Mouse (Mus musculus): ENCODE data around the gene Slc25a39. TPM values are rescaled to one million over a fixed set of nuclear protein-coding genes. Genes with fewer than 3 reads are reported as not detected.

Gene Slc25a39
- polyA plus RNA-seq, 1 experiment from 2014 or later: 189 TPM

- WGBS: 47% methylated on average over 5 of the region's 5 CpGs
- no peak overlapping the region for H3K4me3 ChIP-seq (ENCODE audit: low read depth, low read length)
Measured at GRCm38 (mm10) chr11:102386121-102386520, 21.6 kb downstream of the Slc25a39 start.

DNA sequence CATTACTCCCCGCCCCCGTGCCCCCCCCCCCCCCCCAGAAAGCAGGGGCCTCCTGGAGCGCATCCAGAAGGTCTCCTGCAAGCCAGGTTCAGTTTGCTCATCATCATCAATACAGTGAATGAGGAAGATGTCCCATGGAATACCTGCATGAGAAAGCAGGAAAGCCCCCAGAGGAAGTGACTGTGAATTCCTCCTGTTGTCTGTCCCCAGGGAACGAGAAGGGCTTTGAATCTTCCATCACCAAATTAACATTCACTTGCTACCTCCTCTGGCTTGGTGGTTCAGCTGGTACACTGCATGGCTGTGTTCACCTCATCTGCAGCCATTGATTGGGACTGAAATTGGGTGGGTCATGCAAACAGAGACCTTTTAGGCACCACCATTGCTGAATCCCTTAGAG is 22.7 kb downstream of the Slc25a39 start:
- Histone ChIP-seq H3K4me2 (replicated peaks; ENCODE audit: low read depth) (no peak overlapping the region), H3K36me3 (ENCODE audit: control insufficient read depth, insufficient read depth, low read length) (no peaks in the 10 kb centered on the region), H3K9me3 (ENCODE audit: control insufficient read depth, low read length) (no peaks in the 10 kb centered on the region), H3K27me3 (ENCODE audit: control insufficient read depth, insufficient read depth, low read length) (no peaks in the 10 kb centered on the region), H3K4me1 (replicated peaks; ENCODE audit: control insufficient read depth, insufficient read depth) (no peaks in the 10 kb centered on the region), H3K27ac (replicated peaks) (no peak overlapping the region), H3K9ac (ENCODE audit: low read length) (no peak overlapping the region), H3K4me3 (ENCODE audit: low read depth, low read length) (no peak overlapping the region)
- TF ChIP-seq EP300 (optimal IDR thresholded peaks at IDR 0.05) (no peak), CTCF (IDR thresholded peaks at IDR 0.05; ENCODE audit: low read depth) (no peak)
- ATAC-seq (ENCODE audit: low FRiP score, low TSS enrichment): no peak
- DNase-seq (ENCODE audit: low spot score): no peak
- WGBS: 55% methylated on average over 4 of the region's 4 CpGs

More at GRCm38 (mm10) chr11:102386121-102386520, 21.6 kb downstream of the Slc25a39 start:
- H3K36me3 ChIP-seq (ENCODE audit: control insufficient read depth, insufficient read depth, low read length): no peaks in the 10 kb centered on the region
- no peak overlapping the region for H3K9ac ChIP-seq (ENCODE audit: low read length)
- H3K27me3 ChIP-seq (ENCODE audit: control insufficient read depth, insufficient read depth, low read length): no peaks in the 10 kb centered on the region
- DNase-seq (ENCODE audit: low spot score) (no peak), ATAC-seq (ENCODE audit: low FRiP score, low TSS enrichment) (no peak)
- H3K27ac ChIP-seq (replicated peaks): no peak overlapping the region
- no peak overlapping the region for H3K4me2 ChIP-seq (replicated peaks; ENCODE audit: low read depth)
- H3K9me3 ChIP-seq (ENCODE audit: control insufficient read depth, low read length): no peaks in the 10 kb centered on the region
- no peaks in the 10 kb centered on the region for H3K4me1 ChIP-seq (replicated peaks; ENCODE audit: control insufficient read depth, insufficient read depth)
- TF ChIP-seq EP300 (optimal IDR thresholded peaks at IDR 0.05) (no peak), CTCF (IDR thresholded peaks at IDR 0.05; ENCODE audit: low read depth) (no peak)

- H3K4me1 ChIP-seq (replicated peaks; ENCODE audit: control insufficient read depth, insufficient read depth): no peaks in the 10 kb centered on the region
- no peak for ATAC-seq (ENCODE audit: low FRiP score, low TSS enrichment)
- no peak overlapping the region for H3K4me3 ChIP-seq (ENCODE audit: low read depth, low read length)
- WGBS: 52% methylated on average over 2 of the region's 2 CpGs
- H3K9me3 ChIP-seq (ENCODE audit: control insufficient read depth, low read length): no peaks in the 10 kb centered on the region
- TF ChIP-seq EP300 (optimal IDR thresholded peaks at IDR 0.05) (no peak), CTCF (IDR thresholded peaks at IDR 0.05; ENCODE audit: low read depth) (no peak)
- no peaks in the 10 kb centered on the region for H3K36me3 ChIP-seq (ENCODE audit: control insufficient read depth, insufficient read depth, low read length)
- H3K27ac ChIP-seq (replicated peaks): no peak overlapping the region
- H3K4me2 ChIP-seq (replicated peaks; ENCODE audit: low read depth): no peak overlapping the region
- H3K9ac ChIP-seq (ENCODE audit: low read length): no peak overlapping the region
- no peaks in the 10 kb centered on the region for H3K27me3 ChIP-seq (ENCODE audit: control insufficient read depth, insufficient read depth, low read length)
- no peak for DNase-seq (ENCODE audit: low spot score)
Measured at GRCm38 (mm10) chr11:102384418-102384817, 23.3 kb downstream of the Slc25a39 start.

- no peak overlapping the region for H3K9ac ChIP-seq (ENCODE audit: low read length)
- H3K9me3 ChIP-seq (ENCODE audit: control insufficient read depth, low read length): no peaks in the 10 kb centered on the region
- H3K27me3 ChIP-seq (ENCODE audit: control insufficient read depth, insufficient read depth, low read length): no peaks in the 10 kb centered on the region
- H3K27ac ChIP-seq (replicated peaks): no peak overlapping the region
- H3K36me3 ChIP-seq (ENCODE audit: control insufficient read depth, insufficient read depth, low read length): no peaks in the 10 kb centered on the region
- TF ChIP-seq EP300 (optimal IDR thresholded peaks at IDR 0.05): no peak
- TF ChIP-seq CTCF (IDR thresholded peaks at IDR 0.05; ENCODE audit: low read depth): no peak
- ATAC-seq (ENCODE audit: low FRiP score, low TSS enrichment) (no peak), DNase-seq (ENCODE audit: low spot score) (no peak)
- 86% methylated on average over 1 of the region's 1 CpGs for WGBS
- H3K4me3 ChIP-seq (ENCODE audit: low read depth, low read length): no peak overlapping the region
- no peaks in the 10 kb centered on the region for H3K4me1 ChIP-seq (replicated peaks; ENCODE audit: control insufficient read depth, insufficient read depth)
- H3K4me2 ChIP-seq (replicated peaks; ENCODE audit: low read depth): no peak overlapping the region
Measured at GRCm38 (mm10) chr11:102383365-102384136, 24.2 kb downstream of the Slc25a39 start.

- DNase-seq (ENCODE audit: low spot score) (no peak), ATAC-seq (ENCODE audit: low FRiP score, low TSS enrichment) (no peak)
- Histone ChIP-seq H3K4me2 (replicated peaks; ENCODE audit: low read depth) (no peak overlapping the region), H3K36me3 (ENCODE audit: control insufficient read depth, insufficient read depth, low read length) (no peaks in the 10 kb centered on the region), H3K9me3 (ENCODE audit: control insufficient read depth, low read length) (no peaks in the 10 kb centered on the region), H3K4me3 (ENCODE audit: low read depth, low read length) (no peak overlapping the region), H3K9ac (ENCODE audit: low read length) (no peak overlapping the region), H3K27me3 (ENCODE audit: control insufficient read depth, insufficient read depth, low read length) (no peaks in the 10 kb centered on the region), H3K27ac (replicated peaks) (no peak overlapping the region), H3K4me1 (replicated peaks; ENCODE audit: control insufficient read depth, insufficient read depth) (no peaks in the 10 kb centered on the region)
- WGBS: 75% methylated on average over 3 of the region's 3 CpGs
- no peak for TF ChIP-seq EP300 (optimal IDR thresholded peaks at IDR 0.05)
- no peak for TF ChIP-seq CTCF (IDR thresholded peaks at IDR 0.05; ENCODE audit: low read depth)
Measured at GRCm38 (mm10) chr11:102382794-102383193, 25.0 kb downstream of the Slc25a39 start.

DNA sequence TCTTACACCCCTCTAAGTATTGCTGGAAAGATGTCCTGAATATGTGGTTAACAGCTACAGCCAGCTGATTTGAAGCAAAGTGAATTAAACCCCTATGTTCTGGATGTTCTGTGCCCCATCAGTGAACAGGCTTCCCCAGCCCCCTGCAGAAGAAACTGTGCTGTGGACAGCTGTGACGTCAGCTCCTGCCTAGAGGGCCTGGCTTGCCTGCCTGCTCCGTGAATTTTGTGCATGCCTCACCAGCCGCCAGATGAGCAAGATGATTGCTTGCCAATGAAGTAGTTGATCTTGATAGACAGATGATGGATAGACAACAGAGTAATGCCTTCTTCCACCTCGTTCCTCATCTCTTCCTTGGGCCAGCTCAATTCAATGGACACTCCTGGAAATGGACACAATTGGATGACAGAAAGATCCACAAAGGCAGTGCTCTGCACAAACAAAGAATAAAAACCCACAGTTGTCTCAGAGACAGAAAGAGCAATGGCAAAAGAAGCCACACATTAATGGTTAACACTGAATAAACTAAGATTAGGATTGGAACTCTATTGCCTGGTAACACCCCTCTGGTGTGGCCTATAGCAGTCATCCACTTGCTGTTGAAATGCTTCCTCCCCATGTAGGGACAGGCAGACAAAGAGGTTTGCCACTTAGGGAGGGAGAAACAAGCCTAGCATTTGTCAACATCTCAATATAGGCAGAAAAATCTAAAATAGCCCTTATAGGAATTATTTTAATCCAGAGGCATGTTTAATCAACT is 26.2 kb downstream of the Slc25a39 start:
- Histone ChIP-seq H3K36me3 (ENCODE audit: control insufficient read depth, insufficient read depth, low read length) (no peaks in the 10 kb centered on the region), H3K4me2 (replicated peaks; ENCODE audit: low read depth) (no peak overlapping the region), H3K27ac (replicated peaks) (no peak overlapping the region), H3K9ac (ENCODE audit: low read length) (no peak overlapping the region), H3K4me1 (replicated peaks; ENCODE audit: control insufficient read depth, insufficient read depth) (no peaks in the 10 kb centered on the region; the same call in 1 of the 2 replicates), H3K27me3 (ENCODE audit: control insufficient read depth, insufficient read depth, low read length) (no peaks in the 10 kb centered on the region), H3K4me3 (ENCODE audit: low read depth, low read length) (no peak overlapping the region), H3K9me3 (ENCODE audit: control insufficient read depth, low read length) (no peaks in the 10 kb centered on the region)
- ATAC-seq (ENCODE audit: low FRiP score, low TSS enrichment) (no peak), DNase-seq (ENCODE audit: low spot score) (no peak)
- WGBS: 27% methylated on average over 4 of the region's 4 CpGs
- TF ChIP-seq CTCF (IDR thresholded peaks at IDR 0.05; ENCODE audit: low read depth) (no peak), EP300 (optimal IDR thresholded peaks at IDR 0.05) (no peak)
